20 mouse cellular contexts compared by ENCODE assay signal in the genomic region with DNA sequence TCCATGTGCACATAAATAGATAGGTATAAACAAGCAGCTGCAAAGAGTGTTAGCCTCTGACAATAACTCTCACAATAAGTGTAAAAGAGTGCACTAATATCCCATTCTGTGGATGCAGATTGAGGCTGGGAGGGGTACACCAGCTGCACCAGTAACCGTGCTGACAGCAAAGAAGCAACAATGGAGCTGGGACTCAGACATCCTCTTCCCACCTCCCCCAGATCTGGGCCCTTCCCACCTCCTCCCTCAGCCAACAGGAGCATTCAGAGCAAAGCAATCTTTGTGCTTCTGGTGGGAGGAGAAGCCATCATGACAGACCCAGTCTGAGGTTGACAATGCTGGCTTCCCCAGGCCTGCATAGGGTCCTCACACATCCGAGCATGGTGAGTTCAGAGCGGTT.
"Had no signal": no experiment of that assay in that cellular context is flagged by ENCODE, and none has a peak within 500 bp of the region (broad histone marks: within the 10 kb centered on the region; RNA-seq: fewer than 3 reads in every experiment).

No protein-coding gene starts in this region.

- H3K9ac ChIP-seq: limb, embryonic 12.5 days; limb, embryonic 15.5 days; liver, embryonic 14.5 days; liver, postnatal 0 days; lung, embryonic 14.5 days; midbrain, embryonic 12.5 days; neural tube, embryonic 13.5 days; stomach, embryonic 15.5 days had no signal

- DNase-seq: kidney, postnatal 25 days; left cerebral cortex, postnatal 4 days; liver, postnatal 0 days; lung, embryonic 14.5 days; retina, postnatal 1 day; right cerebral cortex, postnatal 25 days; spleen, adult 18-20 months; thymus, postnatal 25 days had no signal

- H3K4me1 ChIP-seq: limb, embryonic 12.5 days; limb, embryonic 15.5 days; midbrain, embryonic 12.5 days; neural tube, embryonic 13.5 days; stomach, embryonic 15.5 days had no signal

- H3K9me3 ChIP-seq: limb, embryonic 12.5 days; limb, embryonic 15.5 days; midbrain, embryonic 12.5 days; neural tube, embryonic 13.5 days; stomach, embryonic 15.5 days had no signal

- H3K4me2 ChIP-seq: limb, embryonic 12.5 days; limb, embryonic 15.5 days; liver, embryonic 11.5 days; lung, embryonic 14.5 days; midbrain, embryonic 12.5 days; neural tube, embryonic 13.5 days; stomach, embryonic 15.5 days had no signal

- H3K36me3 ChIP-seq: limb, embryonic 12.5 days; limb, embryonic 15.5 days; midbrain, embryonic 12.5 days; neural tube, embryonic 13.5 days; stomach, embryonic 15.5 days had no signal

- H3K27ac ChIP-seq: kidney, postnatal 0 days; limb, embryonic 12.5 days; limb, embryonic 15.5 days; liver, embryonic 14.5 days; macrophage; midbrain, embryonic 12.5 days; neural tube, embryonic 13.5 days; stomach, embryonic 15.5 days had no signal

- H3K27me3 ChIP-seq: limb, embryonic 12.5 days; limb, embryonic 15.5 days; midbrain, embryonic 12.5 days; neural tube, embryonic 13.5 days; stomach, embryonic 15.5 days had no signal

- H3K4me3 ChIP-seq: limb, embryonic 12.5 days; limb, embryonic 15.5 days; midbrain, embryonic 12.5 days; myocyte; neural tube, embryonic 13.5 days; stomach, embryonic 15.5 days had no signal

- ATAC-seq: liver, postnatal 0 days; lung, postnatal 0 days; midbrain, embryonic 16.5 days had no signal
